24 mouse cellular contexts compared by ENCODE assay signal in the genomic region with DNA sequence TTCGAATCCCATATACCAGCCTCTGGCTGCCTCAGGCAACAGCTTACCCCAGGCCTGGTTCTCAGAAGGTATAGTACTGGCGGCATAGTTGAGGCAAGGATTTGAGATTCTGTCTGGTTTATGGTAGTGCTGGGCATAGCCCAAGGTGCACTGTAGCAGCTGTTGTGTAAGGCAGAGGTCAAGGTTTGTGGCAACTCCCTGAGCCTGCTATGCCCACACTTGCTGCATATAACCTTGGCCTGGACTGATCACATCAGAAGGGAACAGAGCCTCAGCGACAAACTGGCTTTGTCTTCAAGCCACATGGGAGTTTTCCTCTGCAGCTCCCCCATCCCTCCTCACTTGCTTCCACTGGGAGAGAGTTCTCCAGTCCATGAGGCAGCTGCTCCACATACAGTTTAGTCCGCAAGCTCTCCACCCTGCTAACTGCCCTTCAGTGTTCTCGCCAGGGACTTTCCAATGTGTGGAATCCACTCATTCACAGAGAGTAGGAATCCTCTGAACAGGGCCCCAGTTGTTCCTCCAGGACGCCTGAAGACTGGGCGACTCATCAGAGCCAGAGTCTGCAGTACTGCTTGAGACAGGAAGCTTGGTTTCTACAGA. TPM values are rescaled to one million over a fixed set of nuclear protein-coding genes. Genes with fewer than 3 reads are reported as not detected.
DNase-seq lines count a peak whose midpoint lies in the region; ATAC-seq lines count a peak whose summit lies in the region.
"Had no signal": no experiment of that assay in that cellular context is flagged by ENCODE, and none has a peak within 500 bp of the region (broad histone marks: within the 10 kb centered on the region; RNA-seq: fewer than 3 reads in every experiment).

No protein-coding gene starts in this region.

- no peak overlapping the region for H3K4me2 ChIP-seq in embryonic facial prominence, embryonic 13.5 days
- no peak overlapping the region for H3K4me2 ChIP-seq in kidney, embryonic 15.5 days
- H3K4me2 ChIP-seq: embryonic facial prominence, embryonic 12.5 days; forebrain, embryonic 13.5 days; heart, embryonic 12.5 days; midbrain, embryonic 12.5 days had no signal

- H3K36me3 ChIP-seq in embryonic facial prominence, embryonic 13.5 days, result no peaks in the 10 kb centered on the region
- H3K36me3 ChIP-seq in embryonic facial prominence, embryonic 10.5 days (replicated peaks), result no peaks in the 10 kb centered on the region
- no peaks in the 10 kb centered on the region for H3K36me3 ChIP-seq in kidney, embryonic 15.5 days
- H3K36me3 ChIP-seq: embryonic facial prominence, embryonic 12.5 days; heart, embryonic 12.5 days; limb, embryonic 10.5 days; midbrain, embryonic 12.5 days had no signal

- H3K27ac ChIP-seq in embryonic facial prominence, embryonic 13.5 days, result no peak overlapping the region
- no peak overlapping the region for H3K27ac ChIP-seq in embryonic facial prominence, embryonic 10.5 days (replicated peaks)
- H3K27ac ChIP-seq in kidney, embryonic 15.5 days, result peak overlapping the region; percentile 92
- H3K27ac ChIP-seq: embryonic facial prominence, embryonic 12.5 days; forebrain, embryonic 13.5 days; hindbrain, postnatal 0 days; limb, embryonic 10.5 days; midbrain, embryonic 12.5 days had no signal

- peaks cover 3% of the 10 kb centered on the region; the same call in 1 of the 2 replicates for H3K9me3 ChIP-seq in embryonic facial prominence, embryonic 13.5 days
- no peaks in the 10 kb centered on the region for H3K9me3 ChIP-seq in embryonic facial prominence, embryonic 10.5 days
- peaks cover 3% of the 10 kb centered on the region; the same call in 1 of the 2 replicates for H3K9me3 ChIP-seq in kidney, embryonic 15.5 days (replicated peaks)
- H3K9me3 ChIP-seq: limb, embryonic 10.5 days; midbrain, embryonic 12.5 days had no signal

- ATAC-seq in embryonic facial prominence, embryonic 13.5 days (ENCODE audit: insufficient number of reproducible peaks, insufficient read depth, low FRiP score, low TSS enrichment, low read depth), result 0 out of 2 replicates have a peak, but pooled peaks have one; percentile 13
- ATAC-seq in kidney, embryonic 15.5 days (replicated peaks; ENCODE audit: low FRiP score), result no peak
- ATAC-seq: forebrain, embryonic 13.5 days; hindbrain, postnatal 0 days had no signal

- no peaks in the 10 kb centered on the region for H3K27me3 ChIP-seq in embryonic facial prominence, embryonic 13.5 days
- no peaks in the 10 kb centered on the region for H3K27me3 ChIP-seq in embryonic facial prominence, embryonic 10.5 days (replicated peaks; ENCODE audit: low read depth, poor library complexity, severe bottlenecking)
- no peaks in the 10 kb centered on the region for H3K27me3 ChIP-seq in kidney, embryonic 15.5 days
- H3K27me3 ChIP-seq: embryonic facial prominence, embryonic 12.5 days; forebrain, embryonic 13.5 days; heart, embryonic 12.5 days; midbrain, embryonic 12.5 days had no signal

- DNase-seq in embryonic facial prominence, embryonic 10.5 days (ENCODE audit: low spot score), result no peak
- no peak for DNase-seq in kidney, postnatal 14 days
- DNase-seq in 3134 (ENCODE audit: extremely low read depth, insufficient read length, low spot score), result peak; percentile 62
- DNase-seq in NIH3T3 (ENCODE audit: low read depth), result peak; percentile 79
- no peak for DNase-seq in lung, postnatal 36 days
- DNase-seq in natural killer cell, adult 2 months (ENCODE audit: low spot score in 2 of 2), result no peak
- DNase-seq: cerebellum, adult 11-12 months; cerebellum, postnatal 14 days; gastrocnemius, postnatal 10 days; heart, postnatal 10 days; kidney, adult 11 months; liver; lung, postnatal 14 days; thymus, adult 2 months; thymus, postnatal 4 days had no signal

- no peak overlapping the region for H3K9ac ChIP-seq in embryonic facial prominence, embryonic 13.5 days
- no peak overlapping the region for H3K9ac ChIP-seq in kidney, embryonic 15.5 days
- H3K9ac ChIP-seq: embryonic facial prominence, embryonic 12.5 days; forebrain, embryonic 13.5 days; heart, embryonic 12.5 days; midbrain, embryonic 12.5 days had no signal

- no peak overlapping the region for H3K4me3 ChIP-seq in embryonic facial prominence, embryonic 13.5 days
- no peak overlapping the region for H3K4me3 ChIP-seq in embryonic facial prominence, embryonic 10.5 days
- H3K4me3 ChIP-seq in kidney, embryonic 15.5 days (replicated peaks), result no peak overlapping the region
- H3K4me3 ChIP-seq: embryonic facial prominence, embryonic 12.5 days; forebrain, embryonic 13.5 days; heart, embryonic 12.5 days; limb, embryonic 10.5 days; midbrain, embryonic 12.5 days had no signal

- 84% methylated on average over 7 of the region's 7 CpGs for WGBS in embryonic facial prominence, embryonic 13.5 days
- 86% methylated on average over 7 of the region's 7 CpGs for WGBS in embryonic facial prominence, embryonic 10.5 days
- 86% methylated on average over 7 of the region's 7 CpGs for WGBS in kidney, embryonic 15.5 days

- peaks cover 25% of the 10 kb centered on the region for H3K4me1 ChIP-seq in embryonic facial prominence, embryonic 13.5 days
- H3K4me1 ChIP-seq in embryonic facial prominence, embryonic 10.5 days, result peaks cover 11% of the 10 kb centered on the region; the same call in 1 of the 2 replicates
- H3K4me1 ChIP-seq in kidney, embryonic 15.5 days, result peaks cover 46% of the 10 kb centered on the region
- H3K4me1 ChIP-seq: embryonic facial prominence, embryonic 12.5 days; forebrain, embryonic 13.5 days; midbrain, embryonic 12.5 days had no signal

RNA-seq across cellular contexts. Expression of gene Il34, which starts 11.3 kb away (rescaled TPM):
- 0.60 and 2.3 TPM in 2 replicates for polyA plus RNA-seq in embryonic facial prominence, embryonic 13.5 days (2015; fragmentation: Nextera tagmentation; extraction: Ambion mirVana)
- polyA plus RNA-seq in embryonic facial prominence, embryonic 10.5 days (2016; fragmentation: Nextera tagmentation; extraction: Ambion mirVana), result 0.24 TPM in 1 of 2 replicates, not detected in the other
- 1.8 and 2.0 TPM in 2 replicates for polyA plus RNA-seq in kidney, embryonic 15.5 days (2015; fragmentation: Nextera tagmentation; extraction: Ambion mirVana)
- polyA plus RNA-seq: neural tube, embryonic 11.5 days had no signal

RNA-seq across cellular contexts. Expression of gene Cog4, which starts 51.9 kb away (rescaled TPM):
- polyA plus RNA-seq in embryonic facial prominence, embryonic 13.5 days (2015; fragmentation: Nextera tagmentation; extraction: Ambion mirVana), result 82.9 and 83.8 TPM in 2 replicates
- polyA plus RNA-seq in embryonic facial prominence, embryonic 10.5 days (2016; fragmentation: Nextera tagmentation; extraction: Ambion mirVana), result 77.2 and 83.5 TPM in 2 replicates
- polyA plus RNA-seq in kidney, embryonic 15.5 days (2015; fragmentation: Nextera tagmentation; extraction: Ambion mirVana), result 77.1 and 77.3 TPM in 2 replicates

RNA-seq across cellular contexts. Expression of gene Sf3b3, which starts 52.1 kb away (rescaled TPM):
- 158 and 170 TPM in 2 replicates for polyA plus RNA-seq in embryonic facial prominence, embryonic 13.5 days (2015; fragmentation: Nextera tagmentation; extraction: Ambion mirVana)
- polyA plus RNA-seq in embryonic facial prominence, embryonic 10.5 days (2016; fragmentation: Nextera tagmentation; extraction: Ambion mirVana), result 230 and 242 TPM in 2 replicates
- polyA plus RNA-seq in kidney, embryonic 15.5 days (2015; fragmentation: Nextera tagmentation; extraction: Ambion mirVana), result 161 and 167 TPM in 2 replicates

Comparison
In these comparisons a context has a peak if more than half of its experiments do, and no peak if none do; other contexts are left out.
1. DNase-seq: peak in 3134 (single experiment) and NIH3T3 (single experiment); none in embryonic facial prominence, embryonic 10.5 days (single experiment), kidney, postnatal 14 days (single experiment), lung, postnatal 36 days (single experiment) and natural killer cell, adult 2 months (0 of 2).